In genomic region chr7:12818521-12819295, GRCm38 (mm10) we compare ENCODE assay signal across 8 mouse cellular contexts. TPM values are rescaled to one million over a fixed set of nuclear protein-coding genes. Genes with fewer than 3 reads are reported as not detected.
DNase-seq lines count a peak whose midpoint lies in the region; ATAC-seq and TF ChIP-seq lines count a peak whose summit lies in the region.

Gene Zfp329, minus strand, starts transcription at chr7:12818858.

- no peak for TF ChIP-seq CTCF in ES-Bruce4 (IDR thresholded peaks at IDR 0.05; ENCODE audit: low read depth, low read length)
- no peak for TF ChIP-seq CTCF in lung, adult 2 months (IDR thresholded peaks at IDR 0.05; ENCODE audit: insufficient read depth, low read length)

- DNase-seq in heart, postnatal 14 days, result peak; percentile 92
- peak; percentile 90 to 96 for DNase-seq in layer of hippocampus, adult 18-20 months (ENCODE audit: low spot score in 2 of 2)
- peak; percentile 90 for DNase-seq in lung, adult 2 months
- peak; percentile 90 to 91 for DNase-seq in thymus, adult 18-20 months

- H3K4me1 ChIP-seq in ES-Bruce4 (ENCODE audit: control insufficient read depth, insufficient read depth, low read length), result no peaks in the 10 kb centered on the region
- H3K4me1 ChIP-seq in forebrain, embryonic 13.5 days, result peaks cover 9% of the 10 kb centered on the region
- H3K4me1 ChIP-seq in lung, adult 2 months (ENCODE audit: control insufficient read depth, insufficient read depth, low read length), result no peaks in the 10 kb centered on the region

- TF ChIP-seq POLR2A in ES-Bruce4 (IDR thresholded peaks at IDR 0.05; ENCODE audit: insufficient read depth, low read length), result peak; percentile 78
- TF ChIP-seq POLR2A in lung, adult 2 months (IDR thresholded peaks at IDR 0.05; ENCODE audit: borderline replicate concordance, extremely low read depth, low read depth, low read length), result peak; percentile 90; the same call in 1 of the 2 replicates

- intact Hi-C loops in heart, postnatal 14 days (cut with DNase I), result no loop called here

- no peak within 1 kb of the TSS for H3K27ac ChIP-seq in ES-Bruce4 (ENCODE audit: insufficient read depth, low read length)
- H3K27ac ChIP-seq in forebrain, embryonic 13.5 days, result peak within 1 kb of the TSS; percentile 81

- H3K9me3 ChIP-seq in ES-Bruce4 (replicated peaks; ENCODE audit: control insufficient read depth, insufficient read depth, low read length, poor library complexity, severe bottlenecking), result peaks cover 5% of the 10 kb centered on the region; the same call in 1 of the 2 replicates
- peaks cover 27% of the 10 kb centered on the region for H3K9me3 ChIP-seq in forebrain, embryonic 13.5 days (replicated peaks)

- TF ChIP-seq EP300 in ES-Bruce4 (IDR thresholded peaks at IDR 0.05; ENCODE audit: insufficient read depth, low read depth, low read length), result no peak

- ATAC-seq in cerebellum, adult (ENCODE audit: insufficient number of reproducible peaks, low FRiP score, low TSS enrichment), result peak; percentile 94
- ATAC-seq in forebrain, embryonic 13.5 days, result peak; percentile 98
- peak; percentile 91 for ATAC-seq in neutrophil, adult 5-6 weeks (ENCODE audit: extremely low read depth, insufficient number of reproducible peaks, low FRiP score, poor library complexity, severe bottlenecking)

- H3K27me3 ChIP-seq in ES-Bruce4 (ENCODE audit: control insufficient read depth, insufficient read depth, low read length, poor library complexity, severe bottlenecking), result no peaks in the 10 kb centered on the region
- no peaks in the 10 kb centered on the region for H3K27me3 ChIP-seq in forebrain, embryonic 13.5 days

- H3K4me2 ChIP-seq in forebrain, embryonic 13.5 days, result peak within 1 kb of the TSS; percentile 74

- H3K4me3 ChIP-seq in ES-Bruce4 (ENCODE audit: low read depth, low read length), result peak within 1 kb of the TSS; percentile 66
- peak within 1 kb of the TSS; percentile 79 for H3K4me3 ChIP-seq in forebrain, embryonic 13.5 days
- peak within 1 kb of the TSS; percentile 92 for H3K4me3 ChIP-seq in lung, adult 2 months (replicated peaks; ENCODE audit: extremely low read depth, low read depth, low read length)

- H3K36me3 ChIP-seq in ES-Bruce4 (ENCODE audit: control insufficient read depth, insufficient read depth, low read length, poor library complexity, severe bottlenecking), result no peaks in the 10 kb centered on the region; the same call in 1 of the 2 replicates
- H3K36me3 ChIP-seq in forebrain, embryonic 13.5 days (ENCODE audit: poor library complexity, severe bottlenecking), result peaks cover 24% of the 10 kb centered on the region

- H3K9ac ChIP-seq in ES-Bruce4 (ENCODE audit: low read depth, poor library complexity, severe bottlenecking), result peak within 1 kb of the TSS; percentile 57
- H3K9ac ChIP-seq in forebrain, embryonic 13.5 days, result peak within 1 kb of the TSS; percentile 89

- WGBS in forebrain, embryonic 13.5 days, result under 1% methylated on average over 40 of the region's 40 CpGs
- WGBS in lung, adult 2 months, result under 1% methylated on average over 40 of the region's 40 CpGs

RNA-seq across cellular contexts. Expression of gene Zfp329, which starts in this region (rescaled TPM):
- 11.7 and 12.2 TPM in 2 replicates for polyA plus RNA-seq in ES-Bruce4 (2011; ENCODE audit: insufficient read depth, insufficient read length, low read depth, missing spikeins)
- 31.0 and 31.4 TPM in 2 replicates for polyA plus RNA-seq in forebrain, embryonic 13.5 days (2015; fragmentation: Nextera tagmentation; extraction: Ambion mirVana)
- total RNA-seq in heart, postnatal 14 days (2021), result 1 to 10 TPM; 8.6 to 9.3 TPM
- 10 to 100 TPM; 20.7 to 23.0 TPM for total RNA-seq in layer of hippocampus, adult 18-20 months (2021)
- polyA plus RNA-seq in lung, adult 2 months (2012; rRNA removed), result 0.91 and 2.1 TPM in 2 replicates
- total RNA-seq in neutrophil, adult 5-6 weeks (2017), result 24.2 and 29.3 TPM in 2 replicates
